Mouse (Mus musculus): ENCODE measurements around the gene Ncf2.
A peak's percentile ranks its signal among the peaks of the same experiment; 100 is the strongest.

The Ncf2 gene

DNA sequence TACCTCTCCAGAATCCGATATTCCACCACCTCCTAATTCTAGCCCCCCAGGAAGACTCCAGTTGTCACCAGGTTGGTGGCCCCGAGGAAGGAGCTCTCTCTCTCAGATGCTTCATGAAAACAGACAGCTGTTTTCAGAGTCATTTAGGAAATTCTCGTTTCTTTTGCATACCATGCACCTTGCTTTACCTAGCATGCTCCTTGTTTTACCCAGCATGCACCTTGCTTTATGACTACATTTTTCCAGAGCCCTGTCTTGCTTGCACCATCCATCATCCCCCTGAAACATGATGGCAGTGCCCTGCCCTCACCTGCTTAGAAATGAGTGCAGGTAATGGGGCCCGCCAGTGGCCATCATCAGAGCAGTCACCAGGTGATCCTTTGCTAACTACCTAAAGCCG is 31.6 kb downstream of the Ncf2 start:
- DNase-seq (ENCODE audit: low read depth, low spot score) = no peak

- peak; percentile 67 for DNase-seq (ENCODE audit: low read depth, low spot score)
Measured at GRCm38 (mm10) chr1:152832316-152832715, 32.3 kb downstream of the Ncf2 start.

DNA sequence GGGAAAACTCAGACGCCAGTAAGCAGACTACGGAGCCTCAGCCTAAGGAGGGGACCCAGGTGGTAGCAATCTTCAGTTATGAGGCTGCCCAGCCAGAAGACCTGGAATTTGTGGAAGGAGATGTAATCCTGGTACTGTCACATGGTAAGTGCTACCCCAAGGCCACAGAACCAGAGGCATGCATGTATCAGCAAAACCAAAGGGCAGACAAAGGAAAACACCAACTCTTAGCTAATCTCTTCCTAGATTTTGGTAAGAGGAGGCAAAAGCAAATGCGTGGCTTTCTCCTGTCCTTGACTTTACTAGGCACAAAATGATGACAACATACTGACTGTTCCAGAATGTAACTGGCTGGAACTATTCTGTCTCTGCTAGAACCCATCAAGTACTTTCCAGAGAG is 35.1 kb downstream of the Ncf2 start:
- DNase-seq (ENCODE audit: low read depth, low spot score) = no peak

- no peak for DNase-seq (ENCODE audit: low read depth, low spot score)
Measured at GRCm38 (mm10) chr1:152838026-152838702, 38.2 kb downstream of the Ncf2 start.

DNA sequence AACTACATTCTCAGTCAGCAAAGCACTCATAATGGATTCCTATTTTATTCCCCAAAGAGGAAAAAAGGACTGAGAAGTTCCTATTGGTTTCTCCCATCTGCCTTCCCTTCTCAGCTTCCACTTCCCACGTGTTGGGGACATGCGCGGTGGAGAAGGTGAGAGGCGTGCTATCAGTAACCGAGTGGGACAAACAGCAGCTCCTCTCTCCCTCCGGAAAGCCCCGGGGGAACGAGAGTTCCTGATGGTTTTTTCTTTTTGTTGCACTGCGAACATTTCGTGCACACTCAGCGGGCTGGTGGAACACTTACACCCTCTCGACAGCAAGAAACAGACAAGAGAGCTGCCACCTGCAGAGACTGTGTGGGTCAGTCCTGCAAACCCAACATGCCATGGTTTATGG is 38.8 kb downstream of the Ncf2 start:
- no peak for DNase-seq (ENCODE audit: low read depth, low spot score)

DNA sequence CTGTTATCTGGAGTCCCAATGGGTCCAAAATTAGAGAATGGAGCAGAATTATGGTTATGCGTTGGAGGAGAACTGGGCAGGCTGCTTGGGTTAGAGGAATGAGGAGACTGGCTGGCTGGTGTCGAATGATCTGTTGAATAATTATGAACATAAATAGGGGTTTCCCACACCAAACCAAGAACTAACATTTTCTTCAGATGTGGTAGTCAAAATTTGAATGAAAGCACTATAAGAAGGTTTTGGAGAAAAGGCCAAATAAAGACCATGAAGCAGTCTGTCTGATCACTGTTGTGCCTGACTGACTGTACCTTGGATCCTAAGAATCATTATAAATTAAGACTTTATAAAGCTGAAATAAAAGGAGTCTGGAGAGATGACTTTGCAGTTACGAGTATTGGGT is 40.3 kb downstream of the Ncf2 start:
- DNase-seq (ENCODE audit: low read depth, low spot score) = no peak

- no peak for DNase-seq (ENCODE audit: low read depth, low spot score)
Measured at GRCm38 (mm10) chr1:152841057-152841456, 41.1 kb downstream of the Ncf2 start.

- no peak for DNase-seq (ENCODE audit: low read depth, low spot score)
Measured at GRCm38 (mm10) chr1:152844634-152845033, 44.6 kb downstream of the Ncf2 start.

- peak; percentile 90 for DNase-seq (ENCODE audit: low read depth, low spot score)
Measured at GRCm38 (mm10) chr1:152845211-152845730, 45.3 kb downstream of the Ncf2 start.

GRCm38 (mm10) chr1:152846856-152847255 is 46.9 kb downstream of the Ncf2 start:
- DNase-seq (ENCODE audit: low read depth, low spot score) = no peak

GRCm38 (mm10) chr1:152869901-152870300 is 69.9 kb downstream of the Ncf2 start:
- no peak for DNase-seq (ENCODE audit: low read depth, low spot score)

DNA sequence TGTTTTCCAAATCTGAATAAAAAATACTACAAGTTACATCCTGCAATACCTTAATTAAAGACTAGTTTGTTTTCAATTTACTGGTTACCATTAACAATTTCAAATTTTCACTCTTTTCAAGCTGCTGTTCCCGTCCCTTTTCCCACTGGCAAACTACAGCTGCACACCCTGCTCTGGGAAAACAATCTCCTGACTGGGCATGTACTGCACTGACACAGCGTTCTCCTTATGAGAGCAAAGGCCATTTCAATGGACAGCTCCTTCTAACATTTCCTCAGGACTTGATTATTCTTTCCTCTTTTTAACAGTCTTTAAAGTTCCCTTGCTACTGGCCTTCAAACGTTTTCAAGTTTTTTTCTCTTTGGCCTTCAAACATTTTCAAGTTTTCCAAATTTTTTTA is 71.0 kb downstream of the Ncf2 start:
- DNase-seq (ENCODE audit: low read depth, low spot score) = no peak
